Mouse (Mus musculus) embryonic facial prominence, embryonic 15.5 days (tissue): Measurements from ENCODE around the gene Gm8356. TPM values are rescaled to one million over a fixed set of nuclear protein-coding genes. Genes with fewer than 3 reads are reported as not detected.
"Not testable (repeated sequence)": the region's sequence is repeated elsewhere in the genome, so short reads cannot be mapped to it uniquely, and the experiment has no call there.

Experiments
- ATAC-seq: fragments of 200-750 bp; cut with Nextera tagmentation; 2 replicates; pipeline ENCODE4 v1.8.0; 2017; ENCODE audit warnings: low read depth, moderate TSS enrichment; ENCODE audit not compliant: insufficient number of reproducible peaks, low FRiP score, low TSS enrichment
- H3K27ac ChIP-seq: fragments of 300-500 bp; sonication (generic); replicated peaks from 2 replicates; pipeline ENCODE4 v1.5.1; 2015; ENCODE audit warnings: mild to moderate bottlenecking, inconsistent platforms
- H3K27me3 ChIP-seq: fragments of 300-500 bp; sonication (generic); 2 replicates; pipeline ENCODE4 v1.6.1; 2015; ENCODE audit warnings: inconsistent platforms
- H3K36me3 ChIP-seq: fragments of 300-500 bp; sonication (generic); 2 replicates; pipeline ENCODE4 v1.6.1; 2015; ENCODE audit warnings: mild to moderate bottlenecking, inconsistent platforms
- H3K4me1 ChIP-seq: fragments of 300-500 bp; sonication (generic); 2 replicates; pipeline ENCODE4 v1.6.1; 2015; ENCODE audit warnings: inconsistent platforms
- H3K4me2 ChIP-seq: fragments of 300-500 bp; sonication (generic); replicated peaks from 2 replicates; pipeline ENCODE4 v1.6.1; 2015; ENCODE audit warnings: mild to moderate bottlenecking, inconsistent platforms
- H3K4me3 ChIP-seq: fragments of 300-500 bp; sonication (generic); replicated peaks from 2 replicates; pipeline ENCODE4 v1.5.1; 2015; ENCODE audit warnings: mild to moderate bottlenecking, inconsistent platforms
- H3K9ac ChIP-seq: fragments of 300-500 bp; sonication (generic); 2 replicates; pipeline ENCODE4 v1.6.1; 2015; ENCODE audit warnings: inconsistent platforms
- H3K9me3 ChIP-seq: fragments of 300-500 bp; sonication (generic); replicated peaks from 2 replicates; pipeline ENCODE4 v1.6.1; 2016; ENCODE audit warnings: inconsistent platforms
- WGBS: fragments of 180-500 bp; shearing (Covaris S2); methylation state at CpG from one replicate; pipeline ENCODE4 v1.1.7; 2015; 5-methylcytosine and 5-hydroxymethylcytosine counted together
- polyA plus RNA-seq: library from polyadenylated mRNA; unstranded; fragments of >200 nt; fragmentation: Nextera tagmentation; extraction: Ambion mirVana; gene quantifications from 2 replicates; pipeline ENCODE4 v1.2.1, GENCODE M21; 2015

Gene Gm8356
- polyA plus RNA-seq, result not detected in 2 replicates

- H3K4me2 ChIP-seq, H3K9ac ChIP-seq, H3K36me3 ChIP-seq, H3K27ac ChIP-seq, ATAC-seq, H3K9me3 ChIP-seq, H3K4me1 ChIP-seq, H3K27me3 ChIP-seq, H3K4me3 ChIP-seq: not testable (repeated sequence)
- 54% methylated on average over 1 of the region's 2 CpGs for WGBS
Measured at GRCm38 (mm10) chr14:6537190-6537589, at the start of gene Gm8356. Gm8356 (minus strand) TSS chr14:6537290.

GRCm38 (mm10) chr14:6486331-6486730 is 50.8 kb downstream of the Gm8356 start:
- not testable (repeated sequence) for H3K9me3 ChIP-seq, H3K4me1 ChIP-seq, H3K4me2 ChIP-seq, ATAC-seq, H3K36me3 ChIP-seq, H3K9ac ChIP-seq, H3K27me3 ChIP-seq, H3K4me3 ChIP-seq, H3K27ac ChIP-seq
- WGBS, result 52% methylated on average over 1 of the region's 1 CpGs

- H3K4me2 ChIP-seq, H3K4me1 ChIP-seq, H3K9ac ChIP-seq, H3K36me3 ChIP-seq, H3K9me3 ChIP-seq, H3K27ac ChIP-seq, H3K27me3 ChIP-seq, ATAC-seq, H3K4me3 ChIP-seq: not testable (repeated sequence)
- 56% methylated on average over 1 of the region's 1 CpGs for WGBS
Measured at GRCm38 (mm10) chr14:6485541-6485940, 51.5 kb downstream of the Gm8356 start.

- not testable (repeated sequence) for H3K9me3 ChIP-seq, ATAC-seq, H3K4me1 ChIP-seq, H3K36me3 ChIP-seq, H3K4me2 ChIP-seq, H3K27ac ChIP-seq, H3K9ac ChIP-seq, H3K4me3 ChIP-seq, H3K27me3 ChIP-seq
- WGBS, result 72% methylated on average over 7 of the region's 8 CpGs
Measured at GRCm38 (mm10) chr14:6482126-6482525, 55.0 kb downstream of the Gm8356 start.

Other genes with a start within 250 kb of the Gm8356 start
- not detected in 2 replicates for gene Gm21103, start 232.4 kb downstream of the Gm8356 start, polyA plus RNA-seq
- gene Gm3618, start 193.6 kb downstream of the Gm8356 start, polyA plus RNA-seq, result not detected in 2 replicates
- not detected in 2 replicates for gene Gm16440, start 147.0 kb downstream of the Gm8356 start, polyA plus RNA-seq
- gene Gm3591, start 124.8 kb downstream of the Gm8356 start, polyA plus RNA-seq, result 0.63 TPM in 1 of 2 replicates, not detected in the other
- not detected in 2 replicates for gene Gm3594, start 92.7 kb downstream of the Gm8356 start, polyA plus RNA-seq
- gene Gm3629, start 53.3 kb upstream of the Gm8356 start, polyA plus RNA-seq, result 0.24 TPM in 1 of 2 replicates, not detected in the other
- gene Gm3460, start 85.1 kb upstream of the Gm8356 start, polyA plus RNA-seq, result not detected in 2 replicates
- not detected in 2 replicates for gene Gm10251, start 146.9 kb upstream of the Gm8356 start, polyA plus RNA-seq
- not detected in 2 replicates for gene Gm8050, start 183.0 kb upstream of the Gm8356 start, polyA plus RNA-seq
- 3.0 and 3.2 TPM in 2 replicates for gene Gm3636, start 205.0 kb upstream of the Gm8356 start, polyA plus RNA-seq
- gene Gm8362, start 237.1 kb upstream of the Gm8356 start, polyA plus RNA-seq, result not detected in 2 replicates